Mouse (Mus musculus) kidney, postnatal 4 days (tissue): ENCODE data around the gene Aox4.

Experiments used
- DNase-seq, 2 experiments: peaks; one replicate each; pipeline ENCODE4 v3.0.0; 2021; ENCODE audit warnings: mixed read lengths in 2 of 2

Gene Aox4

DNA sequence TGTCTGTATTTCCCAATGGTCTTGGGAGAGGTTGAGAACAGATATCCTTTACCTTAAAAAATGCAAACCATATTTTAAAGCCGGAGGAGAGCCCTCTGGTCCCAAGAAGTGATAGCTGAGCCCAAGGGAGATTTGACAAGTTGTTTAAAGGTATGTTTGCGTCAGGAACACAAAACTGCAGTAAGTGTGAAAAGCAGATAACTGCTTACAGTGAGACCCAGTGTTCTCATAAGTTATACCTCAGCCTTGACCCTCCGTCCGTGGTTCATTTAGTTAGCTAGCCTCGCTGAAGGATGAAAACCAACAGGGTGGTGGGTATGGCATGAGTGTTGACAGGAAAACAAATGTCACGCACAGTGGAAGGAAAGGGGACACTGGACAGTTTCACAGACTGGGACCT, 92.8 kb downstream of the Aox4 start:
- no peak for DNase-seq

DNA sequence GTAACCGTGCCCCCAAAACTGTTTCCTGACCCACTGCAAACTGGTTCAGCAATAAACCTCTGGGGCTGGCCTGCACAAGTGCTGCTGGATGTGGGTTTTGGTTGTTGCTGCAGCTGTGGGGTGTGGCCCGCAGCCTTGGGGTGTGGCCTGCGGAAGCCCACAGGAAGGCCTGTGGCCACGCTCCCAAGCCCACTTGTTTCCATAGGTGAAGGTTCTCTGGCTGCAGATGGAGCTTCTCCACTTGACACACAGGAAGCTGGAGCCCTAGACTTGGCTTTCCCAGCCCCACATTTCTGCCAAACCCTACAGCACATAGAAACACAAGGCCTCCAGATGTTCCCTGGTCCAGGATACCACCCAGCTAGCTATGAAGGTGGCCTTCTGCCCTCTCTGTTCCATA, 93.5 kb downstream of the Aox4 start:
- DNase-seq: peak; percentile 35 to 51

DNA sequence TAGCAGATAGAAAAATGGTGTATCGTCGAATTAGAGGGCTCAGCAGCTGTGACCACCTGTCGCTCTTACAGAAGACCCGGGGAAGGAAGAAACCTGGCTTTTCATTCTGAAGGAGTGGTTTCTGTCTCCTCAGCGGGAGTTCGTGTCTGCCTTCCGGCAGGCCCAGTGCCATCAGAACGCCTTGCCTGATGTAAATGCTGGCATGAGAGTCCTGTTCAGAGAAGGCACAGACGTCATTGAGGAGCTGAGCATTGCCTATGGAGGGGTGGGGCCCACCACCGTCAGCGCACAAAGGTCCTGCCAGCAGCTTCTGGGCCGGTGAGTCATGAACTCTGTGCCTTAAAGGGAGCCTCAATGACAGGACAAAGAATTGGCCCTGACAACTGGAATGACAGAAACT, 94.1 kb downstream of the Aox4 start:
- peak in 1 of 2 experiments; percentile 25 for DNase-seq

DNA sequence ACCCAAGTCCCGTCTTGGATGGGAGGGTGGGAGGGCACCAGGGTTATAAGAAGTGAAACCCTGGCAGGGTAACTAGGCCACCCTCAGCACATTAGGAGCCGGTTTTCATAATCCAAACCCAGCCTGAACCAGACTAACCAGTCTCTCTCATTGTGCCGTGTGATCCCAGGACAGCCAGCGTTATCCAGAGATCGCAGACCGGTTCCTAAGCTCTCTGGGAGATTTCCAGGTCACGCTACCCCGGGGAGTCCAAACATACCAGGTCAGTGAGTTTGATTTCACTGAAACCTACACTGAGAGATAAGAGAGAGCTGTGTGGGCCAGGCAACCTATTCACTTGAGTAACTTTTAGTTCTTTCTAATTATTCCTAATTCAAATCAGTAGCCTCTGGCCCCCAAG, 97.0 kb downstream of the Aox4 start:
- DNase-seq: peak in 1 of 2 experiments; percentile 40

DNA sequence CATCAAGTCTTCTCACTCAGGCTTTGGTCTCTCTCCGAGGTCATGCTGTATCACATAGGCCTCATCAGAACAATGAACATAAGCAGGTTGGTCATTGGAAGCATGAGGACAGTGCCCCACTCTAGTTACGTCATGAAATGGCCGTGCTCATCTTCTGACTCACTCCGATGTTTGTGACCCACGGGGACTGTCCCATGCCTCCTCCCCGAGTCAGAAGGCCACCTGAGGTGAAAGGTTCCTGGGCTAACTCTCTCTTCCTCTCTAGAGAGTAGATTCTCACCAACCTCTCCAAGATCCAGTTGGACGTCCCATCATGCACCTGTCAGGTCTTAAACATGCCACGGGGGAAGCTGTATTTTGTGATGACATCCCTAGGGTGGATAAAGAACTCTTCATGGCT, 98.4 kb downstream of the Aox4 start:
- DNase-seq: no peak

DNA sequence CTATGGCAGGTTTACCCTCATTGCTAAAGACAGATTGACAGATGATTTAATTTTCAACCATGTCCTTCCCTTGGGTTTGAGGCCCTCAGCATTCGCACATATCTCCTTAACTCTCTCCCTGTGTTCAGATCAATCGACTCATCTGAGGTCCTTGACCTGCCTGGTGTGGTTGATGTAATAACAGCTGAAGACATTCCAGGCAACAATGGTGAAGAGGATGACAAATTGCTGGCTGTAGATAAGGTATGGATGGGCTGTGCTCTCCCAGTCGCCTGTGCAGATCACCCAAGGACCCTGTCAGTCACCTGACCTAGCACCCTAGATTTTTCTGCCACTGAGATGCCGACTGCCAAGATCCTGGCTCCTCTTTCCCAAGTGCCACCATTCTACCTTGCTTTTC, 99.7 kb downstream of the Aox4 start:
- DNase-seq: no peak

DNA sequence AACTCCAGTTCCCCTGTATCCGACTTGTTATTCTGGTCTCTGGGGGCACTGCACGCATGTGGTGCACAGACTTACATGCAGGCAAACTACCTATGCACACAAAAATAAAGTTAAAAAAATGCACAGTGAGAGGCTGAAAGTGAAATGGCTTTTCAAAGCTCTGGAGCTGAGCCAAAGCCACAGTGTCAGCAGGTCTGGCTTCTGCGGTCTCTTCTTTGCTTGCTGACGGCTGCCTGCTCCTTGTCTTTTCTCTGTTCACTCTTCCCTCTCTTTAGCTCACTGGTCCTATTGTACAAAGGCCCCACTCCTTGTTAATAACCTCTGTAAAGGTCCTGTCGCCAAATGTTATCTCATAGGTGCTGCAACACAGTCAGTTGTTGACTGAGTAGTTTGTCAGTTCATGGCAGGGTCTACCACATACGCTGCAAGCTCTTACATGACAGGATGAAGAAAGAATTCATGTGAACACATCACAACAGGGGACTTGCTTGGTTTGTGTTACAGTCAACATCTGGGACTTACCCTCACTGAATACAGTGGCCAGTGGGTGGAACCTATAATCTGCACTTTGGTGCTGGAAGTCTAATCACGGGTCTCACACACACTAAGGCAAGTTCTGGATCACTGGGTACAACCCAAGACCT, 101.1 kb downstream of the Aox4 start:
- no peak for DNase-seq

DNA sequence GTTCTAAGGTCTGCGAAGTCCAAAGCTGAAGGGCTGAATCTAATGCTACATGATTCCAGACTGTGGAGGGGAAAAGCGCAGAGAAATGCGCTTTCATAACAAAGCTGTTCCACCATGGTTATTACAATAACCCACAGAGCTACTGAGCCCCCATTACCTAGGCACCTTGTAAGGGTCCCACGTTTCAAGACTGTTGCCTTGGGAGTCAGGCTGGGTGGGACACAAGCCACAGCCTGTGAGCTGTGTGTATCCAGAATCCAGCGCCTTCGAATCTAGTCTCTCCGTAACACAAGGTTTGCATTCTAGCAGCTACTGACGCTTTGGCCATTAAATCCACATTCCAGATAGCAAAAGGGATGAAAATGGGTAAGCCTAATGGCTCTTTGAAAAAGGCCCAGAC, 103.0 kb downstream of the Aox4 start:
- DNase-seq: no peak

DNA sequence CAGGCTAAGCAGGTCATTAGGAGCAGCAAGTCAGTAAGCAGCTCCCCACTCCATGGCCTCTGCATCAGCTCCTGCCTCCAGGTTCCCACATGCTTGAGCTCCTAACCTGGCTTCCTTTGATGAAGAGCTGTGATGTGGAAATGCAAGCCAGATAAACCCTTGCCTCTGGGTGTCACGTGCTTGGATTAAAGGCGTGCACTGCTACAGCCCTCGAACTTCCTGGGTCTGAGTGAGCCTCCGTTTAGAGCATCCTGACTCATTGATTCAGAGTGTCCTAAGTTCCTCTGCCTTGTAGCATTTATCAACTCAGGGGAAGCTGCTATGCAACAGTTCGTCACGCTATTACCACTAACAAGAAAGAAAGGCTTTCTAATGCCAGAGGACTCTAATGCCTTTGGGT, 105.3 kb downstream of the Aox4 start:
- DNase-seq: no peak
